Mouse (Mus musculus): ENCODE measurements around the gene Zfp341. TPM values are rescaled to one million over a fixed set of nuclear protein-coding genes. Genes with fewer than 3 reads are reported as not detected.

Gene Zfp341
- polyA plus RNA-seq, 1 experiment = 4.7 TPM

DNA sequence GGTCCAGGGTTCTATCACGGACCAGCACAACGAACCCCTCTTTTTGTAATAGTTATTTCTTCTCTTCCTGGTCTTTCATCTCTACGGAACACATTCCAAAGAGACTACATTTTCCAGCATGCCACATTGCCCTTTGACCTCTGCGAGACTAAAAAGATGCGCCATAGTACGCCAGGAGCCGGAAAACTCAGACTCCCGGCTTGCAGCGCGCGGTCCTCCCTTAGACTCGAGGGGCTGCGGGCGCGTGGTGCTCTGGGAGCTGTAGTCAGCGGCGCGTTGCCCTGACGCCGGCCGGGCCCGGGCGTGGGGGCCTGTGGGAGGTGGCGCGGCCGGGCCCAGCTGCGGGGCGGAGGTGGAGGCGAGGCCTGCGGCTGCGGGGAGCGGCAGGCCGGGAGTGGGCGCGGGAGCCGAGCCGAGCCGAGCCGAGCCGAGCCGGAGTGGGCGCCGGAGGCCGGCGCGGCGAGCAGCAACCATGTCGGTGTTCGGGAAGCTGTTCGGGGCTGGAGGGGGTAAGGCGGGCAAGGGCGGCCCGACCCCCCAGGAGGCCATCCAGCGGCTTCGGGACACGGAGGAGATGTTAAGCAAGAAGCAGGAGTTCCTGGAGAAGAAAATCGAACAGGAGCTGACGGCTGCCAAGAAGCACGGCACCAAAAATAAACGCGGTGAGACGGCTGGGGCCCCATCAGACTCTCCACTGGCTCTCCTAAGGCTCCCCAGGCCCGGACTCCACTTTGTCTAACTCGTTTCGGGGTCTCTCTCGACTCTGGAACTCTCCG lies 43.8 kb downstream of the Zfp341 start:
- H3K4me3 ChIP-seq (ENCODE audit: low read depth, low read length) = peak overlapping the region; percentile 81
- WGBS = under 1% methylated on average over 67 of the region's 67 CpGs

DNA sequence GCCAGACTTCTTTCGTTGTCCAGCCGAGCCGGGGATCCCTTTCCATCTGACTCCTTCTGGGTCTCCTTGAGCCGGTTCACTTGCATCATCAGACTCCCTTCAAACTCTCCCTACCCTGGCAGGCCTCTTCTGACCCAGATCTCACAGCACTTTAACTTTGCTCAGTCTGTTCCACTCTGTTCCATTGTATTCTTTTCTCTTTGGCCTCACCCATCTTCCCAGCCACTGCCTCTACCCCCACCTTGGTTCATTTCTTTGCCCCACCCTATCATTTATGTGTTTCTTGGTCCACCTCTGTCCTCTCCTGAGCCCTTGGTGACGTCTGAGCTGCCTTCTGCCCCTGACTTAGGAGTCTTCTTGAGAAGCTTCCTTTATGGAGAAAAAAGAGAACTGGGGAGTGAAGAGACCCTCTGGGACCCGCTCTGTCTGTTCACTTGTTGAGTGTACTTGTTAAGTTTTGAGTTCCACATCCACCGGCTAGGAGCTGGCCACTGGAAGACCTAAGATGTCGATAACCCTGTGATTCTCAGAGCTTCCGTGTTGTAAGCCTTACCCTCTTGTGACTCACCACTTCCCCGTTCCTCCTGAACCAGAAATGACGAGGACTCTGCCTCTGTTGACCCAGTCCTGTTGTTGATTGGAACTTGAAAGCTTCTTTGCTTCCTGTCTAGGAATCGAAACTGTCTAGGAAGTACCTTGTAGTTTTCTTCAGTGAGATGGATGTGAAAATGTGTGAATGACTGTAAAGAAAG lies 44.6 kb downstream of the Zfp341 start:
- Histone ChIP-seq H3K4me1 (ENCODE audit: control insufficient read depth, insufficient read depth, insufficient read length, low read length) (peaks cover 21% of the 10 kb centered on the region), H3K27ac (ENCODE audit: insufficient read depth, low read depth, low read length) (peak overlapping the region; percentile 99), H3K36me3 (ENCODE audit: control insufficient read depth, insufficient read depth, low read length) (peaks cover 13% of the 10 kb centered on the region), H3K27me3 (ENCODE audit: control insufficient read depth, insufficient read depth, low read length) (no peaks in the 10 kb centered on the region), H3K4me3 (ENCODE audit: low read depth, low read length) (peak overlapping the region; percentile 81)
- no peak for TF ChIP-seq CTCF (IDR thresholded peaks at IDR 0.05; ENCODE audit: extremely low read depth, insufficient read length, insufficient replicate concordance, low read depth, low read length)
- TF ChIP-seq POLR2A (IDR thresholded peaks at IDR 0.05; ENCODE audit: low read depth, low read length) = peak; percentile 52; the same call in 1 of the 2 replicates
- 0% methylated on average over 12 of the region's 12 CpGs for WGBS

More for the DNA sequence above, 43.8 kb downstream of the Zfp341 start:
- peak overlapping the region; percentile 99 for H3K27ac ChIP-seq (ENCODE audit: insufficient read depth, low read depth, low read length)
- no peaks in the 10 kb centered on the region for H3K27me3 ChIP-seq (ENCODE audit: control insufficient read depth, insufficient read depth, low read length)
- peaks cover 21% of the 10 kb centered on the region for H3K4me1 ChIP-seq (ENCODE audit: control insufficient read depth, insufficient read depth, insufficient read length, low read length)
- H3K36me3 ChIP-seq (ENCODE audit: control insufficient read depth, insufficient read depth, low read length) = peaks cover 11% of the 10 kb centered on the region
- TF ChIP-seq POLR2A (IDR thresholded peaks at IDR 0.05; ENCODE audit: low read depth, low read length) = peak; percentile 25; the same call in 1 of the 2 replicates
- no peak for TF ChIP-seq CTCF (IDR thresholded peaks at IDR 0.05; ENCODE audit: extremely low read depth, insufficient read length, insufficient replicate concordance, low read depth, low read length)

DNA sequence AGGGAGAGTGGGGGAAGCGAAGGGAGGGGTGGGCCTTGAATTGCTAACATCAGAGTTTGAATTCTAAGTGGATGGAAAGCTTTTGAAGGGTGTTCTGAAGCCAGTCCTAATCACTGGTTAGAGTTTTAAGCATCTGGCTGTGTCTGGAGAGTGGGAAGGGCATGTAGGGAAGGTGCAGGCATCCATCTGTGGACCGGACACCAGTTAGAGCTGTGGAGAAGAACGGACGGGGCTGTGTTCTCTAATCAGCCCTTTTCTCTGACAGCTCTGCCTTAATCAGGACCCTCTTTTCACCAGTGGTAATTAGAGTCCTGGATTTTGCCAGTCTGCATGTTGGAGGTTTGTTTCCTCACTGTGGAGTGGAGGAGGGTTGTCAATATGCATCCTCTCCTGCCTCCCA lies 46.0 kb downstream of the Zfp341 start:
- 70% methylated on average over 4 of the region's 4 CpGs for WGBS
- Histone ChIP-seq H3K36me3 (ENCODE audit: control insufficient read depth, insufficient read depth, low read length) (peaks cover 13% of the 10 kb centered on the region), H3K4me3 (ENCODE audit: low read depth, low read length) (peak overlapping the region; percentile 23; the same call in 1 of the 2 replicates), H3K4me1 (ENCODE audit: control insufficient read depth, insufficient read depth, insufficient read length, low read length) (peaks cover 21% of the 10 kb centered on the region), H3K27me3 (ENCODE audit: control insufficient read depth, insufficient read depth, low read length) (no peaks in the 10 kb centered on the region), H3K27ac (ENCODE audit: insufficient read depth, low read depth, low read length) (0 out of 2 replicates have a peak overlapping the region, but pooled peaks have one; percentile 7)
- TF ChIP-seq POLR2A (IDR thresholded peaks at IDR 0.05; ENCODE audit: low read depth, low read length) = no peak
- no peak for TF ChIP-seq CTCF (IDR thresholded peaks at IDR 0.05; ENCODE audit: extremely low read depth, insufficient read length, insufficient replicate concordance, low read depth, low read length)

DNA sequence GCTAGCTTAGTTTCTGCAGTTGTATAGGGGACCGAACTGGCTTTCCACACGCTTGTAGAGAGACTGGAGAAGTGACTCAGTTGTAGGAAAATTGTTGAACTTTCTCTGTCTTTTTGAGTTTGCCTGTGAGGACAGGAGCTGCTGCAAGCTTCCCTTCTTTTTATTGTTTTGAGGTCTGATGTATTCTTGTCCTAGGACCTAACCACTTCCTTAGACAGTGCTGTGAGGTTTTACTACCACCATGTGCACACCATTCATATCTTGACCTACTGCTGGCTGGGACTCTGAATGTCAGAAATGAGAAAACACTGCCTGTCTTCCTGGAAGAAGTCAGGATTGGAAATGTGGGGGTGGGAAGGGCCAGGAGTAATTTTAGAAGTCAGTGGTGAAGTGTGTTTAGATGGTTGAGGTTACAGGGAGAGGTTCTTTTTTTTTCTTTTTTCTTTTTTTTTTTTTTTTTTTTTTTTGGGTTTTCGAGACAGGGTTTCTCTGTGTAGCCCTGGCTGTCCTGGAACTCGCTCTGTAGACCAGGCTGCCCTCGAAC lies 46.5 kb downstream of the Zfp341 start:
- 72% methylated on average over 5 of the region's 5 CpGs for WGBS
- Histone ChIP-seq H3K36me3 (ENCODE audit: control insufficient read depth, insufficient read depth, low read length) (peaks cover 13% of the 10 kb centered on the region), H3K27ac (ENCODE audit: insufficient read depth, low read depth, low read length) (0 out of 2 replicates have a peak overlapping the region, but pooled peaks have one; percentile 7), H3K27me3 (ENCODE audit: control insufficient read depth, insufficient read depth, low read length) (no peaks in the 10 kb centered on the region), H3K4me3 (ENCODE audit: low read depth, low read length) (peak overlapping the region; percentile 23; the same call in 1 of the 2 replicates), H3K4me1 (ENCODE audit: control insufficient read depth, insufficient read depth, insufficient read length, low read length) (peaks cover 21% of the 10 kb centered on the region)
- no peak for TF ChIP-seq CTCF (IDR thresholded peaks at IDR 0.05; ENCODE audit: extremely low read depth, insufficient read length, insufficient replicate concordance, low read depth, low read length)
- TF ChIP-seq POLR2A (IDR thresholded peaks at IDR 0.05; ENCODE audit: low read depth, low read length) = no peak

DNA sequence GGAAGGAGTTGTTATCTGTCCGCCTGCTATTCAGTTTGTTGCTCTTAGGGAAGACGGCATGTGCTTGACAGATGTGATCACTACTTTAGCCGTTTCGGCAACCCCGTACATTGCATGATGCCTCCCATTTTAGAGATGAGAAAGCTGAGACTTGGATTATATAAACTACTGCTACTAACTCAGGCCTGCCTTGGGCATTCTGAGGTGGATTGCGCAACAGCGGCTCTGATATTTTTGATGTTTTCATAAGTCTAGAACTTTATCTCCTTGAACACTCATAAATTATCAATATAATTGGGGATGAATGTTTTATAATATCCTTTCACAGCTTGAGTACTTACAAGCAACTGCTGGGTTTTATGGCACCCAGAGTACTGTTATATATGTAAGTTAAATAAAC lies 55.6 kb downstream of the Zfp341 start:
- H3K36me3 ChIP-seq (ENCODE audit: control insufficient read depth, insufficient read depth, low read length) = peaks cover 9% of the 10 kb centered on the region
- TF ChIP-seq POLR2A (IDR thresholded peaks at IDR 0.05; ENCODE audit: low read depth, low read length) (no peak), CTCF (IDR thresholded peaks at IDR 0.05; ENCODE audit: extremely low read depth, insufficient read length, insufficient replicate concordance, low read depth, low read length) (no peak)
- H3K27me3 ChIP-seq (ENCODE audit: control insufficient read depth, insufficient read depth, low read length) = no peaks in the 10 kb centered on the region
- H3K4me1 ChIP-seq (ENCODE audit: control insufficient read depth, insufficient read depth, insufficient read length, low read length) = no peaks in the 10 kb centered on the region
- 84% methylated on average over 7 of the region's 7 CpGs for WGBS
- H3K27ac ChIP-seq (ENCODE audit: insufficient read depth, low read depth, low read length) = no peak overlapping the region
- no peak overlapping the region for H3K4me3 ChIP-seq (ENCODE audit: low read depth, low read length)

DNA sequence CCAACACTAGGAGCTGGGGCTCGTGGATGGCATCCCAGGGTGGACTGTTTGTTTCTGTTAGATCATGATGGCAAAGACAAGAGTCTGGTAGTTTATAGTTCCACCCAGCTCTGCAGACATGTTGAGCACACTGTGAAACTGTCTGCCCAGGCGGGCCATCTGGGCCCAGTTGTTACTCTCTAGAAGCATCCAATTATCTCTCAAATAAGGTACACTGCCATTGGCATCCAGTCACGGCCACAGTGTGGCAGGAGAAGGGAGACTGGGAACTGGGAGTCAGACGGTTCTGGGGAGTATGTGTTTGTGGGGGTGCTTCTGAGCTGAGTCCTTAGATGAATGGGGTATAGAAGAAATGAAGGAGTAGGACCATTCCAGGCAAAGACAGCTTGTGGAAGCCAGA lies 57.0 kb downstream of the Zfp341 start:
- Histone ChIP-seq H3K27ac (ENCODE audit: insufficient read depth, low read depth, low read length) (no peak overlapping the region), H3K36me3 (ENCODE audit: control insufficient read depth, insufficient read depth, low read length) (peaks cover 12% of the 10 kb centered on the region), H3K4me1 (ENCODE audit: control insufficient read depth, insufficient read depth, insufficient read length, low read length) (no peaks in the 10 kb centered on the region), H3K4me3 (ENCODE audit: low read depth, low read length) (no peak overlapping the region), H3K27me3 (ENCODE audit: control insufficient read depth, insufficient read depth, low read length) (no peaks in the 10 kb centered on the region)
- 80% methylated on average over 4 of the region's 4 CpGs for WGBS
- TF ChIP-seq POLR2A (IDR thresholded peaks at IDR 0.05; ENCODE audit: low read depth, low read length) (no peak), CTCF (IDR thresholded peaks at IDR 0.05; ENCODE audit: extremely low read depth, insufficient read length, insufficient replicate concordance, low read depth, low read length) (no peak)
